Mouse (Mus musculus): Measurements from ENCODE around the gene Wfikkn1. TPM values are rescaled to one million over a fixed set of nuclear protein-coding genes. Genes with fewer than 3 reads are reported as not detected.

Gene Wfikkn1
- polyA plus RNA-seq, 1 experiment from 2014 or later, result 0.65 TPM

GRCm38 (mm10) chr17:25834595-25835222 is 45.9 kb downstream of the Wfikkn1 start:
- DNase-seq (no peak), ATAC-seq (ENCODE audit: low read depth) (no peak)
- 88% methylated on average over 12 of the region's 12 CpGs for WGBS (ENCODE audit: insufficient replicate concordance)
- H3K4me1 ChIP-seq (replicated peaks), result peaks cover 88% of the 10 kb centered on the region
- peak overlapping the region; percentile 99 for H3K4me2 ChIP-seq
- no peaks in the 10 kb centered on the region for H3K27me3 ChIP-seq
- peak overlapping the region; percentile 85 for H3K4me3 ChIP-seq (replicated peaks)
- H3K9ac ChIP-seq, result peak overlapping the region; percentile 92
- peaks cover 62% of the 10 kb centered on the region for H3K36me3 ChIP-seq
- H3K27ac ChIP-seq, result peak overlapping the region; percentile 93
- H3K9me3 ChIP-seq (replicated peaks), result no peaks in the 10 kb centered on the region

- H3K4me3 ChIP-seq (replicated peaks), result peak overlapping the region; percentile 85
- DNase-seq (no peak), ATAC-seq (ENCODE audit: low read depth) (no peak)
- H3K27ac ChIP-seq, result peak overlapping the region; percentile 93
- H3K36me3 ChIP-seq, result peaks cover 58% of the 10 kb centered on the region
- 34% methylated on average over 6 of the region's 6 CpGs for WGBS (ENCODE audit: insufficient replicate concordance)
- peak overlapping the region; percentile 92 for H3K9ac ChIP-seq
- no peaks in the 10 kb centered on the region for H3K9me3 ChIP-seq (replicated peaks)
- H3K4me2 ChIP-seq, result peak overlapping the region; percentile 99
- H3K27me3 ChIP-seq, result no peaks in the 10 kb centered on the region
- peaks cover 88% of the 10 kb centered on the region for H3K4me1 ChIP-seq (replicated peaks)
These were observed 46.6 kb downstream of the Wfikkn1 start for GRCm38 (mm10) chr17:25833961-25834594.

GRCm38 (mm10) chr17:25833291-25833663 is 47.4 kb downstream of the Wfikkn1 start, which contains the start of gene Stub1:
TSS of gene Stub1 (minus strand) at chr17:25833404.
- Histone ChIP-seq H3K36me3 (peaks cover 53% of the 10 kb centered on the region), H3K9me3 (replicated peaks) (no peaks in the 10 kb centered on the region), H3K9ac (peak within 1 kb of the TSS; percentile 92), H3K4me3 (replicated peaks) (peak within 1 kb of the TSS; percentile 85), H3K4me2 (peak within 1 kb of the TSS; percentile 99), H3K27ac (peak within 1 kb of the TSS; percentile 93), H3K4me1 (replicated peaks) (peaks cover 88% of the 10 kb centered on the region), H3K27me3 (no peaks in the 10 kb centered on the region)
- DNase-seq (peak; percentile 76), ATAC-seq (ENCODE audit: low read depth) (peak; percentile 51)
- under 1% methylated on average over 24 of the region's 24 CpGs for WGBS (ENCODE audit: insufficient replicate concordance)

GRCm38 (mm10) chr17:25832436-25833290 is 48.0 kb downstream of the Wfikkn1 start:
- ATAC-seq (ENCODE audit: low read depth), result peak; percentile 89

GRCm38 (mm10) chr17:25831451-25832281 is 49.0 kb downstream of the Wfikkn1 start:
- WGBS (ENCODE audit: insufficient replicate concordance), result 39% methylated on average over 21 of the region's 21 CpGs
- peak overlapping the region; percentile 93 for H3K27ac ChIP-seq
- H3K4me2 ChIP-seq, result peak overlapping the region; percentile 99
- H3K27me3 ChIP-seq, result no peaks in the 10 kb centered on the region
- peak overlapping the region; percentile 85 for H3K4me3 ChIP-seq (replicated peaks)
- H3K4me1 ChIP-seq (replicated peaks), result peaks cover 80% of the 10 kb centered on the region
- no peak for DNase-seq
- H3K9ac ChIP-seq, result peak overlapping the region; percentile 89
- no peak for ATAC-seq (ENCODE audit: low read depth)
- no peaks in the 10 kb centered on the region for H3K9me3 ChIP-seq (replicated peaks)
- H3K36me3 ChIP-seq, result peaks cover 59% of the 10 kb centered on the region

More at GRCm38 (mm10) chr17:25832436-25833290, 48.0 kb downstream of the Wfikkn1 start:
- peak overlapping the region; percentile 99 for H3K4me2 ChIP-seq
- peak overlapping the region; percentile 92 for H3K9ac ChIP-seq
- no peaks in the 10 kb centered on the region for H3K9me3 ChIP-seq (replicated peaks)
- H3K36me3 ChIP-seq, result peaks cover 53% of the 10 kb centered on the region
- peak; percentile 99 for DNase-seq
- peaks cover 85% of the 10 kb centered on the region for H3K4me1 ChIP-seq (replicated peaks)
- no peaks in the 10 kb centered on the region for H3K27me3 ChIP-seq
- under 1% methylated on average over 76 of the region's 77 CpGs for WGBS (ENCODE audit: insufficient replicate concordance)
- peak overlapping the region; percentile 93 for H3K27ac ChIP-seq
- H3K4me3 ChIP-seq (replicated peaks), result peak overlapping the region; percentile 85

- DNase-seq, result no peak
- Histone ChIP-seq H3K4me1 (replicated peaks) (peaks cover 75% of the 10 kb centered on the region), H3K4me2 (peak overlapping the region; percentile 99), H3K36me3 (peaks cover 66% of the 10 kb centered on the region), H3K9ac (peak overlapping the region; percentile 89), H3K27ac (peak overlapping the region; percentile 93; the same call in 1 of the 2 replicates), H3K4me3 (replicated peaks) (peak overlapping the region; percentile 85), H3K27me3 (no peaks in the 10 kb centered on the region), H3K9me3 (replicated peaks) (no peaks in the 10 kb centered on the region)
- ATAC-seq (ENCODE audit: low read depth), result no peak
- 81% methylated on average over 14 of the region's 14 CpGs for WGBS (ENCODE audit: insufficient replicate concordance)
These were observed 49.7 kb downstream of the Wfikkn1 start for GRCm38 (mm10) chr17:25830806-25831431.

- H3K4me3 ChIP-seq (replicated peaks), result peak overlapping the region; percentile 85
- H3K36me3 ChIP-seq, result peaks cover 65% of the 10 kb centered on the region
- peak overlapping the region; percentile 99 for H3K4me2 ChIP-seq
- peaks cover 73% of the 10 kb centered on the region for H3K4me1 ChIP-seq (replicated peaks)
- peak overlapping the region; percentile 81 for H3K9ac ChIP-seq
- ATAC-seq (ENCODE audit: low read depth) (no peak), DNase-seq (no peak)
- peak overlapping the region; percentile 78; the same call in 1 of the 2 replicates for H3K27ac ChIP-seq
- 74% methylated on average over 4 of the region's 4 CpGs for WGBS (ENCODE audit: insufficient replicate concordance)
- H3K27me3 ChIP-seq, result no peaks in the 10 kb centered on the region
- no peaks in the 10 kb centered on the region for H3K9me3 ChIP-seq (replicated peaks)
These were observed 50.4 kb downstream of the Wfikkn1 start for GRCm38 (mm10) chr17:25830200-25830753.

GRCm38 (mm10) chr17:25829558-25830017 is 51.1 kb downstream of the Wfikkn1 start:
- WGBS (ENCODE audit: insufficient replicate concordance), result 44% methylated on average over 8 of the region's 8 CpGs

GRCm38 (mm10) chr17:25828712-25829557 is 51.7 kb downstream of the Wfikkn1 start, which contains the start of gene Jmjd8:
TSS of gene Jmjd8 (plus strand) at chr17:25828867.
- peak; percentile 72 for DNase-seq
- ATAC-seq (ENCODE audit: low read depth), result peak; percentile 37
- peak within 1 kb of the TSS; percentile 99 for H3K4me2 ChIP-seq
- no peaks in the 10 kb centered on the region for H3K27me3 ChIP-seq
- peak within 1 kb of the TSS; percentile 81 for H3K9ac ChIP-seq
- 1% methylated on average over 32 of the region's 32 CpGs for WGBS (ENCODE audit: insufficient replicate concordance)
- peak within 1 kb of the TSS; percentile 78 for H3K27ac ChIP-seq
- H3K4me1 ChIP-seq (replicated peaks), result peaks cover 73% of the 10 kb centered on the region
- peaks cover 56% of the 10 kb centered on the region for H3K36me3 ChIP-seq
- H3K4me3 ChIP-seq (replicated peaks), result peak within 1 kb of the TSS; percentile 85
- no peaks in the 10 kb centered on the region for H3K9me3 ChIP-seq (replicated peaks)

More at GRCm38 (mm10) chr17:25829558-25830017, 51.1 kb downstream of the Wfikkn1 start:
- Histone ChIP-seq H3K4me2 (peak overlapping the region; percentile 99), H3K9me3 (replicated peaks) (no peaks in the 10 kb centered on the region), H3K27ac (peak overlapping the region; percentile 78), H3K36me3 (peaks cover 58% of the 10 kb centered on the region), H3K4me1 (replicated peaks) (peaks cover 73% of the 10 kb centered on the region), H3K4me3 (replicated peaks) (peak overlapping the region; percentile 85), H3K9ac (peak overlapping the region; percentile 81), H3K27me3 (no peaks in the 10 kb centered on the region)
- DNase-seq (no peak), ATAC-seq (ENCODE audit: low read depth) (no peak)

Data from liver, embryonic 13.5 days (tissue).